Mouse (Mus musculus): Measurements from ENCODE around the gene Sit1.

Gene Sit1

GRCm38 (mm10) chr4:43483535-43484091, at the start of gene Sit1:
Sit1 (minus strand) TSS chr4:43483734.
- DNase-seq (ENCODE audit: low spot score in 2 of 2) = no peak

GRCm38 (mm10) chr4:43533270-43533669, 49.7 kb upstream of the Sit1 start:
- no peak for DNase-seq (ENCODE audit: low spot score in 2 of 2)

GRCm38 (mm10) chr4:43530581-43530980, 47.0 kb upstream of the Sit1 start:
- DNase-seq (ENCODE audit: low spot score in 2 of 2) = peak; percentile 74 to 84

- DNase-seq (ENCODE audit: low spot score in 2 of 2) = no peak
Measured at GRCm38 (mm10) chr4:43530081-43530501, 46.6 kb upstream of the Sit1 start.

DNA sequence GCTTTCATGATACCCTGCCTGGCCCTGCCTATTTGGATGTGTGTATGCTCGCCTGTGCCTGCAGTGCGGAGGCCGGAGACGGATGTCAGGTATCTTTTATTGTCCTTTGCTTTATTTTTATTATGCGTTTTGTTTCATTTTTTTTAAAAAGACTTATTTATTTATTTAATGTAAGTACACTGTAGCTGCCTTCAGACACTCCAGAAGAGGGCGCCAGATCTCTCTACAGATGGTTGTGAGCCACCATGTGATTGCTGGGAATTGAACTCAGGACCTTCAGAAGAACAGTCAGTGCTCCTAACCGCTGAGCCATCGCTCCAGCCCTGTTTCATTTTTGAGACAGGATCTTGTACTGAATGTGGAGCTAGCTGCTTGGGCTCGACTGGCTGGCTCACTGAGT, 45.0 kb upstream of the Sit1 start:
- DNase-seq (ENCODE audit: low spot score in 2 of 2) = no peak

- no peak for DNase-seq (ENCODE audit: low spot score in 2 of 2)
Measured at GRCm38 (mm10) chr4:43527880-43528279, 44.3 kb upstream of the Sit1 start.

- DNase-seq (ENCODE audit: low spot score in 2 of 2) = peak; percentile 93
Measured at GRCm38 (mm10) chr4:43519956-43520355, 36.4 kb upstream of the Sit1 start.

DNA sequence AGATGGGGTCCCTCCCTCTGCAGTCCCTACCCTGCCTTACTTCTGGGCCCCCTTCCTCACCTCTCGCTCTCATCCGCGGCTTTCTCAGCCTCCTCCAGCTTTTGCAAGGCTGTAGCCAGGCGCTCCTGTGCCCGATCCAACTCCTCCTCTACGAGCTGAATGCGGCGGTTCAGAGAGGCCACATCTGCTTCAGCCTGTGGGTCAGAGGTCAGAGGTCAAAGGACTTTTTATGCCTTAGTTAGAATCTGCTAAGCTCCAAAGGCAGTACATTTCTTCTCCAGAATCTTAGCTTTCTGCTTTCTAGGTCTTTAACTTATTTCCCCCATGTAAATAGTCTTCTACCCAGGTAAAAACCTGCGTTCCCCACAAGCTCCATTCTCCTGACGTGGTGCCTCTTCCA, 36.0 kb upstream of the Sit1 start:
- DNase-seq (ENCODE audit: low spot score in 2 of 2) = no peak

- no peak for DNase-seq (ENCODE audit: low spot score in 2 of 2)
Measured at GRCm38 (mm10) chr4:43515764-43516708, 32.5 kb upstream of the Sit1 start.

DNA sequence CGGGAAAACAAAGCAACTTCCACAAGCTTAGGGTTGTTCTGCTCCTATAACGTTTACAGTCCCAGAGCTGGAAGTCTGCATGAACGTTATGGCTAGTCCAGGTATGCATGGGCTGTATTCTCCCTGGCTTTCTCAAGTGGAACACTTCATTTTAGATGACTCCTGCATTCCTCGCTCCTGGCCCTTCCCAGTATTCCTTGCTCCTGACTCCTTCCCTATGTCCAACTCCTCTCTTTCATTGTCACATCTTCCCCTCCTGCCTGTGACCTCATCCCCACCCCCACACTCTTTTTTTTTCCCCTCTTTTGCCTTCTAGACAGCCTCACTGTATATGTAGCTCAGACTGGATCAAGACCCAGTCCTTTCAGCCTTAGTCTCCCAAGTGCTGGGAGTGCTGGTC, 30.3 kb upstream of the Sit1 start:
- no peak for DNase-seq (ENCODE audit: low spot score in 2 of 2)

- no peak for DNase-seq (ENCODE audit: low spot score in 2 of 2)
Measured at GRCm38 (mm10) chr4:43513300-43513699, 29.8 kb upstream of the Sit1 start.

DNA sequence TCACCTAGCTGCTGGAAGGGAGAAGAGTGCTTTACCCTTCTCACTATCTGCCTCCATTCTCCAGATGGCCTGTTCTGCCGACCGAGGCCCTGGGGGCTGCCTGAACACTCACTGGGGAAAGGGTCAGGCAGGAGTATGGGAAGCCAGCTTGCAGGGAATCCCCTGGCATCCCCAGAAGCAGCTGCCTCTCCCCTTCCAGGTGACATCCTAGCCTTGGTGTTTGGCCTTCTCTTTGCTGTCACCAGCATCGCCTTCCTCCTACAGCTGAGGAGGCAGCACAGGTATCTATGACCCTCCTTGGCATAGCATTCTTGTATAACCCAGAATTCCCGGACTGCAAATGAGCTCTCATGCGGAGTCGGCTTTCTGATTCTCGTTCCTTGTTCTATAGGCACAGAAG, 29.1 kb upstream of the Sit1 start:
- DNase-seq (ENCODE audit: low spot score in 2 of 2) = no peak

DNA sequence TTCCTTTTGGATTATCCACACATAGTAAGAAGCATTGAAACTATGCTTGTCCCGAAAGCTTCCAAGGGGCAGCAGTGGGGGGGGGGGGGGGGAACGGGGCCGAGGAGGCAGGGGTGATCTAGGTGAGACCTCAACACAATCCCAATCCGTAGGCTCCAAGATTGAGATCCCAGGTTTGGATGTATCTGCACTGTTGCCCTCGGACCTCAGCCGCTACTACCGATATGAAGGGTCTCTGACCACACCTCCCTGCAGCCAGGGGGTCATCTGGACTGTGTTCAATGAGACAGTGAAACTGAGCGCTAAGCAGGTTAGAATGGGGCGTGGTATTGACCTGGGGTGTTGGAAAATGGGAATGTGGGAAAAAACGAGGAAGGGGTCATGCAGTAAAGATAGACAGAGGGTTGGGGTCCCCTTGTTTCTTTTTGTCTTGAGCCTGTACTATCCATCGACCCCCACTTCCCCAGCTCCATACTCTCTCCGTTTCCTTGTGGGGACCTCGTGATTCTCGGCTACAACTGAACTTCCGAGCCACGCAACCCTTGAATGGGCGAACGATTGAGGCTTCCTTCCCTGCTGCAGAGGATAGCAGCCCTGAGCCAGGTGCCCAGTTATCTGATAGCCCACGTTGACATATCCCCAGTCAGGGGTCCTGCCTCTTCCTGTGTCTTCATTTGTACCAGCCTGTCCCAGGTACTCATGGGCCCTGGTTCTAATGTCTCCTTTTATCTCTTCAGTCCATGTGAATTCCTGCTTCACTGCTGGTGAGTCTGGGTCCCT, 28.3 kb upstream of the Sit1 start:
- DNase-seq (ENCODE audit: low spot score in 2 of 2) = no peak

DNA sequence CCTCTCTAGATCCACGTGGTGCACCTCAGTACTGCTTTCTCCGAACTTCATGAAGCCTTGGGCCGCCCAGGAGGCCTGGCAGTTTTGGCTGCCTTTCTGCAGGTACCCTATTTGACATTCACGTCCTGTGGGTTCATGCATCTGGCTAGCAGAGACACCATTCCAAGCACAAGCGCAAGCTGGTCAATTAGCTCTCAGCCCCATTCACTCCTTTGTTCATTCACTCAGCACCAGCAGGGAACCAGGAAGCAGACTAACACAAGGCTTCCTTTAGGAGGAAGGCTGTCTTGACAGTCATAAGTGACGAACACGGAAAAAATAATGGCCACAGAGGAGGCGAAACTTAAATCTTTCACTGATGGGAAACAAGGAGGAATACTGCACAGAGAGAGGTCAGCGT, 25.6 kb upstream of the Sit1 start:
- DNase-seq (ENCODE audit: low spot score in 2 of 2) = no peak

GRCm38 (mm10) chr4:43508666-43508997, 25.1 kb upstream of the Sit1 start:
- no peak for DNase-seq (ENCODE audit: low spot score in 2 of 2)

DNA sequence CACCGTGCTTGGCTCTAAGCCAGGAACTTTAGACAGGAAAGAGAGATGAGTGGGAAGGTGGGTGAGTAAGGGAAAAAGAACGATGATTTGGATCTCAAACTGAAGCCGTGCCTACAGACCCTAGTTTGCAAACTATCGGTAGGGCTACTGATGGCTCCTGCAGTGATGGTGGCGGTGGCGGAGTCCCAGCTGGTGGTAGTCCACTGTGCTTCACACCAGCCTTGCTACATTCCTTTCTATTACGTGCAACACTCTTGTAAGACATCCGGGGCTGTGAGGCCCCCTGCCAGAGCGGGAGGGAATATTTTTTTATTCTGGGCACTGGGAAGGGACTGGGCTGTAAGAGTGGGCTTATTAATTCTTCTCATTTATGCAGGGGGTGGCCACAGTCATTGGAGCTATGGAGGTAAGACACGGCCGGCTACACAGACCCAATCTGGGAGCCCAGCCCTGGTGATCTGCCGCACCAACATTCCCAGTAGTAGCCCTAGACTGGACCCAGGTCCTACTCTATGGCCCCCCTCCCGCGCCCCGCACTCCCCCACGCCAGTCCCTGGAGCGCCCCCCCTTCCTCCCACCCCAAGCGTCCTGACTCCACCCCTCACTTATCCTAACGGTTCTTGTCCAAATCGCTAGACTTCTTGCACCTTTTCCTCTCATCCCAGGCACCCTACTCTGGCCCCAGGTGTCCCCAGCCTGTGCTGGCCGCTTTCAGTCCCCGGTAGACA, 24.6 kb upstream of the Sit1 start:
- DNase-seq (ENCODE audit: low spot score in 2 of 2) = no peak

- DNase-seq (ENCODE audit: low spot score in 2 of 2) = no peak
Measured at GRCm38 (mm10) chr4:43506536-43507185, 23.1 kb upstream of the Sit1 start, which contains the start of gene Car9. Car9 (plus strand) TSS chr4:43506966.

GRCm38 (mm10) chr4:43506074-43506473, 22.5 kb upstream of the Sit1 start:
- no peak for DNase-seq (ENCODE audit: low spot score in 2 of 2)

- DNase-seq (ENCODE audit: low spot score in 2 of 2) = no peak
Measured at GRCm38 (mm10) chr4:43504269-43504668, 20.7 kb upstream of the Sit1 start.

GRCm38 (mm10) chr4:43503506-43503905, 20.0 kb upstream of the Sit1 start:
- no peak for DNase-seq (ENCODE audit: low spot score in 2 of 2)

- no peak for DNase-seq (ENCODE audit: low spot score in 2 of 2)
Measured at GRCm38 (mm10) chr4:43503041-43503440, 19.5 kb upstream of the Sit1 start.

All from frontal cortex, postnatal 36 days (tissue).